Mouse (Mus musculus) heart, postnatal 36 days (tissue): Measurements from ENCODE around the gene Veph1. TPM values are rescaled to one million over a fixed set of nuclear protein-coding genes. Genes with fewer than 3 reads are reported as not detected.

ENCODE experiments used
- DNase-seq, 2 experiments: peaks; one replicate each; pipeline ENCODE4 v3.0.0; 2021 to 2022
- intact Hi-C: fragments of 180-260 bp; cut with DNase I; formaldehyde crosslinking; loops from one replicate; pipeline ENCODE4 v1.15.1; 2025
- total RNA-seq, 2 experiments: library from RNA; stranded (reverse); gene quantifications; 2 replicates each; pipeline ENCODE4 v1.2.3; 2021

Veph1 gene
- total RNA-seq, result not detected

GRCm38 (mm10) chr3:66296545-66296944 lies at the start of gene Veph1:
Veph1 (minus strand) TSS chr3:66296837.
- DNase-seq, result no peak
- intact Hi-C loops, result no loop called here

- intact Hi-C loops, result no loop called here
- DNase-seq, result no peak
Observed at GRCm38 (mm10) chr3:66340742-66341141, 44.1 kb upstream of the Veph1 start.

- no peak for DNase-seq
- intact Hi-C loops, result loop anchor here (1.0 to 2.0 kb wide), 2 partner anchors 934 to 1012 kb away; no protein-coding TSS in a partner anchor
Observed at GRCm38 (mm10) chr3:66332401-66332729, 35.7 kb upstream of the Veph1 start.

GRCm38 (mm10) chr3:66331592-66332400 lies 35.2 kb upstream of the Veph1 start:
- DNase-seq, result peak; percentile 21 to 26
- intact Hi-C loops, result loop anchor here (1.0 to 2.0 kb wide), 2 partner anchors 935 to 1013 kb away; no protein-coding TSS in a partner anchor

GRCm38 (mm10) chr3:66330896-66331579 lies 34.4 kb upstream of the Veph1 start:
- intact Hi-C loops, result no loop called here
- DNase-seq, result no peak

- intact Hi-C loops, result no loop called here
- DNase-seq, result no peak
Observed at GRCm38 (mm10) chr3:66325962-66326834, 29.6 kb upstream of the Veph1 start.

GRCm38 (mm10) chr3:66325486-66325951 lies 28.9 kb upstream of the Veph1 start:
- intact Hi-C loops, result no loop called here
- no peak for DNase-seq

GRCm38 (mm10) chr3:66314793-66315715 lies 18.4 kb upstream of the Veph1 start:
- no peak for DNase-seq
- intact Hi-C loops, result no loop called here

GRCm38 (mm10) chr3:66310586-66310985 lies 13.9 kb upstream of the Veph1 start:
- no peak for DNase-seq
- intact Hi-C loops, result no loop called here

- intact Hi-C loops, result no loop called here
- no peak for DNase-seq
Observed at GRCm38 (mm10) chr3:66309531-66309930, 12.9 kb upstream of the Veph1 start.

- no peak for DNase-seq
- intact Hi-C loops, result no loop called here
Observed at GRCm38 (mm10) chr3:66295236-66295635, 1.4 kb downstream of the Veph1 start.

- intact Hi-C loops, result no loop called here
- DNase-seq, result no peak
Observed at GRCm38 (mm10) chr3:66294729-66295128, 1.9 kb downstream of the Veph1 start.

- intact Hi-C loops, result no loop called here
- DNase-seq, result peak; percentile 1 to 6
Observed at GRCm38 (mm10) chr3:66292356-66292946, 4.2 kb downstream of the Veph1 start.

- no peak for DNase-seq
- intact Hi-C loops, result loop anchor here (2.0 kb wide), 1 partner anchor 258 kb away; no protein-coding TSS in a partner anchor
Observed at GRCm38 (mm10) chr3:66263270-66263669, 33.4 kb downstream of the Veph1 start.

GRCm38 (mm10) chr3:66262319-66262718 lies 34.3 kb downstream of the Veph1 start:
- intact Hi-C loops, result loop anchor here (2.0 kb wide), 1 partner anchor 258 kb away; no protein-coding TSS in a partner anchor
- peak; percentile 18 to 24 for DNase-seq

GRCm38 (mm10) chr3:66254504-66255105 lies 42.0 kb downstream of the Veph1 start:
- no peak for DNase-seq
- intact Hi-C loops, result no loop called here

- intact Hi-C loops, result no loop called here
- DNase-seq, result no peak
Observed at GRCm38 (mm10) chr3:66251842-66252241, 44.8 kb downstream of the Veph1 start.

GRCm38 (mm10) chr3:66240476-66240875 lies 56.2 kb downstream of the Veph1 start:
- intact Hi-C loops, result no loop called here
- no peak for DNase-seq
